Mouse (Mus musculus): Measurements from ENCODE around the gene Gstcd. TPM values are rescaled to one million over a fixed set of nuclear protein-coding genes. Genes with fewer than 3 reads are reported as not detected.

Gene Gstcd
- total and polyA plus RNA-seq, 2 experiments from 2014 or later = 1.2 to 4.4 TPM

DNA sequence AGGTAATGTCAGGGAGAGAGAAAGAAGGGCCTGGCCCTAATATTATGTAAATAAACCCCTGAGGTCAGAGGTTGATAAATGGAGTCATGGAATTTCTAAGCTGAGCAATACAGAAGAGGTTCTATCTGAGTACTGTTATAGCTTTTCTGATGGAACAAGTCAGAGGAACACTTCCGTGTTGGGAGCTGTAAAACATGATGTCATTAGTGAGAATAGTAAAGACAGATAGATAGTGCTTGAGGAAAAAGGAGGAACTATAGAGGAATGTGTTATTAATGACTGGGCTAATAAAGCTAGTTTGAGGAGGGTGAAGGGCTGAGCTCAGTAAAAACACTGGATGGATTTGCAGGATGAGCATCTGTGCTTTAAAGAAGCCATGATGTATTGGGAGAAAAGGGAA lies 2.5 kb upstream of the Gstcd start:
- no peak overlapping the region for H3K27ac ChIP-seq (ENCODE audit: low read depth)
- H3K4me2 ChIP-seq (ENCODE audit: low read depth, low read length) = no peak overlapping the region
- ATAC-seq (ENCODE audit: insufficient read depth, low read depth) = no peak
- H3K27me3 ChIP-seq (ENCODE audit: control insufficient read depth, insufficient read depth, low read length) = no peaks in the 10 kb centered on the region
- no peak overlapping the region for H3K4me3 ChIP-seq (ENCODE audit: low read depth, low read length)
- peaks cover 22% of the 10 kb centered on the region; the same call in 1 of the 2 replicates for H3K36me3 ChIP-seq (replicated peaks; ENCODE audit: control insufficient read depth, insufficient read depth, low read length)
- H3K9me3 ChIP-seq (replicated peaks; ENCODE audit: control insufficient read depth, low read length) = no peaks in the 10 kb centered on the region
- H3K4me1 ChIP-seq (ENCODE audit: control insufficient read depth, insufficient read depth) = peaks cover 13% of the 10 kb centered on the region
- H3K9ac ChIP-seq (replicated peaks; ENCODE audit: low read depth, low read length) = no peak overlapping the region
- WGBS = 18% methylated on average over 1 of the region's 1 CpGs
- TF ChIP-seq CTCF (IDR thresholded peaks at IDR 0.05; ENCODE audit: low read depth) (no peak), EP300 (IDR thresholded peaks at IDR 0.05; ENCODE audit: low read depth) (no peak)
- no peak for DNase-seq (ENCODE audit: low spot score)

DNA sequence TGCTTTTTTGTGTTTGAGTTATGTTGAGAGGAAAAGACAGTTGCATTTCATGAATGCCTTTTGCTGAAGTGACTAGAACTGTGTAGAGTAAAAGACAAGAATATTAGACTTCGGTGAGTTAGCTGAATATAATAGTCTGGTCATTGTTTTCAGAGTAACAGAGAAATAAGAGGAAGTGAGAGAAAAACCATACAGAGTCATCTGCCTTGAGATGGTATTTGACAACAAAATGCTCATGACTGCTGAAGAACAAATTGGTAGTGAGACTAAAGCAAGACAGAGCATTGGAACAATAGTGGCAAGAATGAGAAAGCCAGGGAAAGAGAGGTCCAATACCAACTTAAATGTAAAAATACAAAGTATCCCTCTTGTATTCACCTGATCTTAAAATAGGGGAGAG lies 1.1 kb upstream of the Gstcd start:
- 68% methylated on average over 1 of the region's 1 CpGs for WGBS
- Histone ChIP-seq H3K27me3 (ENCODE audit: control insufficient read depth, insufficient read depth, low read length) (no peaks in the 10 kb centered on the region), H3K4me2 (ENCODE audit: low read depth, low read length) (peak overlapping the region; percentile 63)

DNA sequence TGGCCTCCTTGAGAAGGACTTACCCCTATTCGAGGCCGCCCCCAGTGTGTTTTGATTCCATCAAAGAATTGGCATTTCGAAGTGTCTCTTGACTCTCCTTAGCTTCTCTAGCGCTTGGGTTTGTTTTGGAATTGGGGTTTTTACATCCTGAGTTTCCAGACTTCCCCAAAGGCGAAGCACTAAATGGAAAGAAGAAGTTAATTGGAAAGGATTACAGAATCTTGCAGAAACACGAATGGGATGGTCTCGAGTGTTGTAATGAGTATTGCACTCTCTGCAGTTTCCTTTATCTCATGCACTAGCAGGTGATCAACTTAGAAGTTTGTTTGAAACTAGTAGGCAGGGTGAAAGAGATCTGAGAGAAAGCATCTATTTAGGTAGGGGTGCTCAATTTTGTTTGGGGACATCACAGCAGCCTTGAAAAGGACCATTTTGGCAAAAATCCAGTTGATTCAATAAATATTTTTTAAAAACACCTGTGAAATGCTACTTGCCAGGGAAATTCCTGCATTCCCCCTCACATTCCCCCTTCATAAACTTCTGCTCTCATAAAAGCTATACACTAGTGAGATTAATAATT lies 531 bp upstream of the Gstcd start:
- 0 out of 2 replicates have a peak, but pooled peaks cover 7% of the 10 kb centered on the region for H3K36me3 ChIP-seq (replicated peaks; ENCODE audit: control insufficient read depth, insufficient read depth, low read length)
- H3K9ac ChIP-seq (replicated peaks; ENCODE audit: low read depth, low read length) = peak overlapping the region; percentile 90
- peaks cover 13% of the 10 kb centered on the region for H3K4me1 ChIP-seq (ENCODE audit: control insufficient read depth, insufficient read depth)
- no peaks in the 10 kb centered on the region for H3K9me3 ChIP-seq (replicated peaks; ENCODE audit: control insufficient read depth, low read length)
- no peaks in the 10 kb centered on the region for H3K27me3 ChIP-seq (ENCODE audit: control insufficient read depth, insufficient read depth, low read length)
- H3K27ac ChIP-seq (ENCODE audit: low read depth) = peak overlapping the region; percentile 93
- peak overlapping the region; percentile 100 for H3K4me3 ChIP-seq (ENCODE audit: low read depth, low read length)
- H3K4me2 ChIP-seq (ENCODE audit: low read depth, low read length) = peak overlapping the region; percentile 63
- ATAC-seq (ENCODE audit: insufficient read depth, low read depth) = no peak
- WGBS = 0% methylated on average over 7 of the region's 7 CpGs
- TF ChIP-seq EP300 (IDR thresholded peaks at IDR 0.05; ENCODE audit: low read depth) = no peak
- TF ChIP-seq CTCF (IDR thresholded peaks at IDR 0.05; ENCODE audit: low read depth) = no peak
- no peak for DNase-seq (ENCODE audit: low spot score)

More for the DNA sequence above, 1.1 kb upstream of the Gstcd start:
- Histone ChIP-seq H3K9me3 (replicated peaks; ENCODE audit: control insufficient read depth, low read length) (no peaks in the 10 kb centered on the region), H3K9ac (replicated peaks; ENCODE audit: low read depth, low read length) (no peak overlapping the region), H3K27ac (ENCODE audit: low read depth) (no peak overlapping the region), H3K4me3 (ENCODE audit: low read depth, low read length) (0 out of 2 replicates have a peak overlapping the region, but pooled peaks have one; percentile 100), H3K4me1 (ENCODE audit: control insufficient read depth, insufficient read depth) (peaks cover 13% of the 10 kb centered on the region), H3K36me3 (replicated peaks; ENCODE audit: control insufficient read depth, insufficient read depth, low read length) (peaks cover 12% of the 10 kb centered on the region; the same call in 1 of the 2 replicates)
- TF ChIP-seq CTCF (IDR thresholded peaks at IDR 0.05; ENCODE audit: low read depth) (no peak), EP300 (IDR thresholded peaks at IDR 0.05; ENCODE audit: low read depth) (no peak)
- DNase-seq (ENCODE audit: low spot score) (no peak), ATAC-seq (ENCODE audit: insufficient read depth, low read depth) (no peak)

DNA sequence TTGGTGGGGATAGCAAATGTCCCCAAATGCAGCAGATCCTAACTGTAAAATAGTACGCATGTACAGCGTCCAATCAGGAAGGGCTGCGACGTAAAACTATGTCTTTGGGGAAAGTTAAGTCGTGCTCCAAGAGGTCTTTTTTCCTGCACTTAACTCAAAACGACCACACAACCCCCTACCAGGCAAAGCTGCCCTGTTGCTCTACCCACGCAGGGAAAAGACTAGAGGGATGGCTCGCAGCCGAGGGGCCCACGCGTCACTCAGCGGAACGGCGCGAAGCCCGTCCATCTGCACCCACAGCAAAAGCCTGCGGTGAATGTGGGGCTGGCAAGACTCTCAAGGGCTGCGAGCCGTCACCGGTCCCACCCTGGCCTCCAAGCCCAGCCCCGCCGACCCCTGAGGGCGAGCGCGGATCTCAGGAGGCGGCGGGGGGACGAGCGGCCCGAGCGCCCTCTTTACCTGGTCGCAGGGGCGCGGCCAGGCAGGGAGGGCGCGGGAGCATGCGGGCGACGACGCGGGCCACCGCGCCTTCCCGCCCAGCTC lies 641 bp downstream of the Gstcd start:
- Histone ChIP-seq H3K27me3 (ENCODE audit: control insufficient read depth, insufficient read depth, low read length) (no peaks in the 10 kb centered on the region), H3K27ac (ENCODE audit: low read depth) (peak overlapping the region; percentile 93), H3K4me2 (ENCODE audit: low read depth, low read length) (peak overlapping the region; percentile 96), H3K4me1 (ENCODE audit: control insufficient read depth, insufficient read depth) (peaks cover 13% of the 10 kb centered on the region), H3K9me3 (replicated peaks; ENCODE audit: control insufficient read depth, low read length) (no peaks in the 10 kb centered on the region), H3K9ac (replicated peaks; ENCODE audit: low read depth, low read length) (peak overlapping the region; percentile 90), H3K4me3 (ENCODE audit: low read depth, low read length) (peak overlapping the region; percentile 100), H3K36me3 (replicated peaks; ENCODE audit: control insufficient read depth, insufficient read depth, low read length) (no peaks in the 10 kb centered on the region)
- ATAC-seq (ENCODE audit: insufficient read depth, low read depth) = peak; percentile 65
- TF ChIP-seq CTCF (IDR thresholded peaks at IDR 0.05; ENCODE audit: low read depth) (no peak), EP300 (IDR thresholded peaks at IDR 0.05; ENCODE audit: low read depth) (no peak)
- under 1% methylated on average over 43 of the region's 44 CpGs for WGBS
- DNase-seq (ENCODE audit: low spot score) = peak; percentile 20

DNA sequence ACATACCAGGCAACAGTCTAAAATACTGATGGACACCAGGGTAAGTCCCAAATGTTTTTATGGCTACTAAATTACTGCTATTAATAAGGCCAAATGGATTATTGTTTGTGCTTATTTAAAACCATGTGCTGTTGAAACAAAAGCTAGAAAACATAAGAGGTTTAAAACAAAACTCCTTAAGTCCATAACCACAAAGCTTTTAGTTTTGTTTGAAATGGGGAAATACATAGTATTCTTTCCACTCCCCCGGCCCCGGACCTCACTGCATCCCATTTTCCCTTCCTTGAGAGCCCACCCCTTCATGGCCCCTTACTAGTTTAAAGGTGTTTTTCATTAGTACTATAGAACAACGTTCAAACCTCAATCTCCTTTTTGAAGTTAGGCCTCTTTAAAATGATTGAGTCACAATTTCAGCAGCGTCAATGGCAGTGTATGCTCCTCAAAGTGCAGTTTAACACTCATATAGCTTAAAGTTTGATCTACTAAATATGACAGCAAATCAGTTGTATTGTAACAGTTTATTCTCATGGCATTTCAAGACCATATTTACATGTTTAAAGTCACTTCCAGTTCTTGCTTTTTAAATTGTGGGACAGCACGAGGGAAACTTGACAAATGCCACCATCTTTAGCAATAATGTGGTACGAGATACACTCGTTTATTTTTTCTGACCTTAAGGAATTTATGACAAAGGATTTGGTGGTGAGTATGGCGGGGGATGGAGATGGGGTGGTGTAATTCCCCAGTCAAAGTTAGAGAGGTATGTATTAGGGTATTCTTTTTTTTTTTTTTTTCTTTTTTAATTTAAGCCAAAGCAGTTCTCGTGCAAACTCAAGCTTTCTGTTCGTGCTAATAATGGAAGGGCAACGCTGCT lies 1.3 kb downstream of the Gstcd start:
- ATAC-seq (ENCODE audit: insufficient read depth, low read depth) = no peak
- TF ChIP-seq EP300 (IDR thresholded peaks at IDR 0.05; ENCODE audit: low read depth) (no peak), CTCF (IDR thresholded peaks at IDR 0.05; ENCODE audit: low read depth) (no peak)
- WGBS = 9% methylated on average over 11 of the region's 11 CpGs

More for the DNA sequence above, 1.3 kb downstream of the Gstcd start:
- DNase-seq (ENCODE audit: low spot score) = peak; percentile 15
- H3K4me1 ChIP-seq (ENCODE audit: control insufficient read depth, insufficient read depth) = peaks cover 13% of the 10 kb centered on the region
- no peaks in the 10 kb centered on the region for H3K27me3 ChIP-seq (ENCODE audit: control insufficient read depth, insufficient read depth, low read length)
- H3K27ac ChIP-seq (ENCODE audit: low read depth) = no peak overlapping the region
- peak overlapping the region; percentile 96 for H3K4me2 ChIP-seq (ENCODE audit: low read depth, low read length)
- H3K36me3 ChIP-seq (replicated peaks; ENCODE audit: control insufficient read depth, insufficient read depth, low read length) = no peaks in the 10 kb centered on the region
- no peaks in the 10 kb centered on the region for H3K9me3 ChIP-seq (replicated peaks; ENCODE audit: control insufficient read depth, low read length)
- peak overlapping the region; percentile 90 for H3K9ac ChIP-seq (replicated peaks; ENCODE audit: low read depth, low read length)
- H3K4me3 ChIP-seq (ENCODE audit: low read depth, low read length) = peak overlapping the region; percentile 100

All from heart, postnatal 0 days (tissue).